Mouse (Mus musculus) kidney, adult 8-10 months (tissue): ENCODE data around the gene 1700029P11Rik.

Source experiments
- DNase-seq, 2 experiments: peaks; one replicate each; pipeline ENCODE4 v3.0.0; 2022

1700029P11Rik gene

GRCm38 (mm10) chr15:81980321-81980720, at the start of gene 1700029P11Rik:
Gene 1700029P11Rik, plus strand, starts transcription at chr15:81980540.
- no peak for DNase-seq

- no peak for DNase-seq
Measured at GRCm38 (mm10) chr15:81932951-81933470, 47.3 kb upstream of the 1700029P11Rik start.

- no peak for DNase-seq
Measured at GRCm38 (mm10) chr15:81933986-81934385, 46.4 kb upstream of the 1700029P11Rik start.

- DNase-seq: no peak
Measured at GRCm38 (mm10) chr15:81935869-81936637, 44.3 kb upstream of the 1700029P11Rik start.

- no peak for DNase-seq
Measured at GRCm38 (mm10) chr15:81936679-81937078, 43.7 kb upstream of the 1700029P11Rik start, which contains the start of gene Csdc2. Gene Csdc2, plus strand, starts transcription at chr15:81936759.

- DNase-seq: no peak
Measured at GRCm38 (mm10) chr15:81937098-81937972, 43.0 kb upstream of the 1700029P11Rik start.

- peak in 1 of 2 experiments; percentile 52 for DNase-seq
Measured at GRCm38 (mm10) chr15:81938246-81938645, 42.1 kb upstream of the 1700029P11Rik start.

GRCm38 (mm10) chr15:81939157-81939715, 41.1 kb upstream of the 1700029P11Rik start:
- no peak for DNase-seq

- no peak for DNase-seq
Measured at GRCm38 (mm10) chr15:81939774-81940173, 40.6 kb upstream of the 1700029P11Rik start.

- DNase-seq: no peak
Measured at GRCm38 (mm10) chr15:81940219-81940618, 40.1 kb upstream of the 1700029P11Rik start.

- no peak for DNase-seq
Measured at GRCm38 (mm10) chr15:81941010-81941409, 39.3 kb upstream of the 1700029P11Rik start.

- DNase-seq: no peak
Measured at GRCm38 (mm10) chr15:81943176-81943749, 37.1 kb upstream of the 1700029P11Rik start.

GRCm38 (mm10) chr15:81949076-81949475, 31.3 kb upstream of the 1700029P11Rik start:
- DNase-seq: no peak

GRCm38 (mm10) chr15:81949476-81950131, 30.7 kb upstream of the 1700029P11Rik start:
- DNase-seq: peak; percentile 50 to 57

GRCm38 (mm10) chr15:81950716-81951115, 29.6 kb upstream of the 1700029P11Rik start:
- DNase-seq: no peak

GRCm38 (mm10) chr15:81951159-81951558, 29.2 kb upstream of the 1700029P11Rik start:
- DNase-seq: no peak

- DNase-seq: no peak
Measured at GRCm38 (mm10) chr15:81952310-81952709, 28.0 kb upstream of the 1700029P11Rik start.

GRCm38 (mm10) chr15:81954151-81954583, 26.2 kb upstream of the 1700029P11Rik start:
- DNase-seq: no peak

GRCm38 (mm10) chr15:81954716-81955115, 25.6 kb upstream of the 1700029P11Rik start:
- DNase-seq: no peak

- no peak for DNase-seq
Measured at GRCm38 (mm10) chr15:81955414-81955813, 24.9 kb upstream of the 1700029P11Rik start.

- peak in 1 of 2 experiments; percentile 56 for DNase-seq
Measured at GRCm38 (mm10) chr15:81956457-81956856, 23.9 kb upstream of the 1700029P11Rik start.

- no peak for DNase-seq
Measured at GRCm38 (mm10) chr15:81957598-81957997, 22.7 kb upstream of the 1700029P11Rik start.
